Mouse (Mus musculus) frontal cortex, postnatal 14 days (tissue): ENCODE measurements around the gene Atp5c1.

Experiments
- DNase-seq, 2 experiments: peaks; one replicate each; pipeline ENCODE4 v3.0.0; 2022; ENCODE audit warnings: low spot score in 2 of 2

Gene Atp5c1

DNA sequence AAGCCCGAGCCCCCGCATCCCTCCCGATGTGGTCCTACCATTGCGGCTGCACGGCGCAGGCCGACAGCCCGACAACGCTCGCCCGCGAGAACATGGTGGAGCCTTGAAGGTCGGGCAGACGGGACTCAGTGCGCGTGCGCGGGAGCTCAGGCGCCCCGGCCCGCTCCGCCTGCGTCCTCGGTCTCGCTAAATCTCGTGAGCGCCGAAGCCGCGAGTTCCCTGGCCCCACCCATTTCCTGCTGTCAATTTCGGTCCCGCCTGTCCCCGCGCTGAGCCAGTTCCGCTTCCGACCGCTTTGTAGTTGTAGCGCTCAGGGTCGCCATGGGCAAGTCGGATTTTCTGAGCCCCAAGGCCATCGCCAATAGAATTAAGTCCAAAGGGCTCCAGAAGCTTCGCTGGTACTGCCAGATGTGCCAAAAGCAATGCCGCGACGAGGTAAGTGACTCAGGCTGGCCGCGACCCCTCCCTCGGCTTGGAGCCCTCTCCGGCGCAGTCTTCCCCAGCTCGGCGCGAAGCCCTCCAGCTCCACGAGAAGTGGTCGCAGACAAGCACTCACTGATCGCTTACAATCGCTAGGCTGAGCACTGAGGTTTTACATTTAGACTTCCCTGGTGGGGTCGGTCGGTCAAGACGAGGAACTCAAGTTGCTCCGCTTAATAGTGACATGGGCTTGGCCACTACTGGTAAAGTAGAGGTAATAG is at the start of gene Atp5c1, which contains the start of gene Kin:
Gene Atp5c1 (minus strand): TSS at position 201 of the 701 bp plus-strand sequence.
Gene Kin (plus strand): TSS at position 284 of the 701 bp plus-strand sequence.
- DNase-seq = peak; percentile 94 to 95

DNA sequence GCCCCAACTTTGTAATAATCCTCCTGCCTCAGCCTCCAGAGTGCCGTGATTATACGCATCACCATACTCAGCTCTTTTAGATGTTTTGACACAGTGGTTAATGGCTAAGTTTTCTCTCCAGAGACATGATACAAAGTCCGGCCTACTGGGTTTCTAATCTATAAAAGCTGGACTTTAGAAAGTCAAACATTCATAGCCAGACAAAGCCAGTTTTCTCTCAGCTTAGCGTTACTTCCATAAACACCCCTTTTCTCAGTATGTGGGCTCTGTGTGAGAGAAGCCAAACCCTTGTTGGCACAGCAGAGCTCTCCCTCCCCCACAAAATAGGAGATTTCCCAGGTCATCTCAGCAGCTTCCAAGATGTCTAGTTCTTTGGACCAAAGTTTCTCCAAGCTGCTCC is 48.3 kb upstream of the Atp5c1 start:
- DNase-seq = no peak

DNA sequence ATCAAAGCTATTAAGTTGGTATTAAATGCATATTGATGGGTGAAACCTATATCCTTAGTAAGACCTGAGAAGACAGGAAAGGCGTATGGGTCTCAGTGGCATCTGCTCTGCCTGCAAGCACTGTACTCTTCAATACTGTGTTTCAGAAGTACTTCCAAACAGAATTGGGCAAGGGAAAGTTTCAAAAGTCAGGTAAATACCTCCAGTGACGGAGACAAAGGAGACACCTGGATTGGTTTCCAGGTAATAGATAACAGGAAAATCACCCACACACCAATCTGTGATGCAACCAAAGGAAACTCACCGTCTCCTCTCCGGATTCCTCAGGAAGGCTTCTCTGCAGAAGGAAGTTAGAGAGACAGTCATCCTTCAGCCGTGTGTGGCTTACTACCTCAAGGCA is 47.2 kb upstream of the Atp5c1 start:
- no peak for DNase-seq

DNA sequence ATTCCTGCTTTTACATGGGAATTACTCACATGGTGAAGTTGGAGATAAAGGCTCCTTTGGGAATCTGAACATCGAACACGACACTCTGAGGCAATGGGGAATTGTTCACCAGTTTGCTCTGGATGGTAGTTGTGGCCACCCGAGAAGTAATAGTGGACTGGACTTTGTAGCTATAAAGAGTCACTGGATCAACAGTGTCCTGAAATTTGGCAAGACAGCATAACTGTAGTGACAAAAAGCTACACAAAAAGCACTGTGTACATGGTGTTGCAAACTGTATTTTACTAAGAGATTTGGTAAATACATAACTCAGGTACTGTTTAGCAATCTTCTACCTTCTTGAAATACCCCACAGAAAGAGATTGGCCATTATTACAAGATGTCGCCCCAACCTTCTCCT is 45.8 kb upstream of the Atp5c1 start:
- DNase-seq = no peak

DNA sequence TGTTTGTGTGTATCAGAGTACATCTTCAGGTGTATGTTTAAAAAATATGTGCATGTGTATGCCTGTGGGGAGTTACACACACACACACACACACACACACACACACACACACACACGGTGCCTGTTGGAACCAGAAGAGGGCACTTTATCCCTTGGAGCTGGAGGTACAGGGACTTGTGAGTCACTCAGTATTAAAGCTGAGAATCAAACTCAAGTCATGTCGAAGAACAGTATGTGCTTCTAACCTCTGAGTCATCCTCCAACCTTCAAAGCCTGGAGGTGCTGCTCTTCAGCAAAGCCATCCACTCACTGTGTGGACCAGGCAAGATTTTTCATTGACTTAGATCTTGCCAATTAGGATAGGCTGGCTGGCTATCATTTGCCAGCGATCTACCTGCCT is 41.5 kb upstream of the Atp5c1 start:
- no peak for DNase-seq

DNA sequence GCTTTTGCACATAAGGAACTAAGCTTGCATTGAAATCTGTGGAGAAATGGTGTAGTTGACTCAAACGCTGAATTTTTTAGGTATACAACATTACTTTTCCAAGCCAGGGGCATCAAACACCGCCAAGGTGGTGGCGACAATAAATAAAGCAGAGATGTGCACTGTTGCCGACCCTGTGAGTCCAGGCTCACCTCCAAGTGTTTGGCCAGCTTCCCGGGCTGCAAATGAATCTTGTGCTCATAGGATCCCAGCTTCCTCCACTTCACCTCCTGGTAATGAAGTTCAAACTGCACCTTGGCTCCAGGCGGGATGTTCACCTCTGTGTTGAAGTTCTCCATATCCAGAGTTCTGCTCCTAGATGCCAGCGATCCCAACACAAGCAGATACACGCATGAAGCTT is 39.0 kb upstream of the Atp5c1 start:
- DNase-seq = no peak

DNA sequence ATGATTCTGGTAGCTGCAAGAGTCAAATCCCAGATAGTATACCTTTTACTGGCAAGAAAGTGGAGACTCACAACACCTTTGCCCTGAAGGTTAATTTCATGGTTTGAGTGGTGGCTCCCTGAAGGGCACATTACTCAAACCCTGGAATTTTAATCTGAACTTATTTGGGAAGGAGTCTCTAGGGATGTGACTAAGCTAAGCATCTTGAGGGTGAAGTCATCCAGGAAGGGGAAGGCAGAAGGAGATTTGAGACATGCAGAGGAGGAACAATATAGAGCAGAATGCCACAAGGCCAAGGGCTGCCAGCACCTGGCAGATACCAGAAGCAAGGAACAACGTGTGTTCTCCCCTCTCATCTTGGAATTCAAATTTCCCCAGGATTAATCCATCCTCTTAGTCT is 38.4 kb upstream of the Atp5c1 start:
- DNase-seq = no peak

DNA sequence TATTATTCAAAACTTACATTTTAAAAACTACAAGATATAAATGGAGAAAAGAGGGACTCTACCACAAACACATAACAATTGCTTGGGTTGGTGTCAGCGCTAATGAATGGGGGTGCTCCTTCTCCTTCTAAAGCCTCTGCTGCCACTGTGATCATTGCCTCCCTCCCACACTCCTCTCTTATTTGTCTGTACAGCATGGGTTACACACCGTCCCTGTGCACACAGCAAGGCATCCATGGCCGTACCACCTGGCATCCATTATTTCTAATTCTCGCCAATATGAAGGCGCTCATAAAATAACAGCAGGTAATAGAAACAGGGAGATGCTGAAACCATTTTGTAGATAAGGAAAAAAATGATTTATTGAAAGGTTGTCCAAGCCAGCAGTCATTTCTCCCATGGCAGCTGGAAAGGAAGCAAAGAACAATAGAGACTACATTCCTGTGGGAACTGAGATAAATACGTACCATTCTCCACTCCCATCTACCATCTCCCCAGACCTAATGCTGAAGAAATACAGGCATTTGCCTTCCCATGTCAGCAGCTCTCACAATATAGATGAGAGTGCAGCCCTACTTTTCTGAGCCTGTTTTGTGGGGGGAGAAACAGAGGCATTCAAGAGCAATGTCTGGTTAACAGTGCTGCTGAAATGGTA is 28.4 kb upstream of the Atp5c1 start:
- no peak for DNase-seq

DNA sequence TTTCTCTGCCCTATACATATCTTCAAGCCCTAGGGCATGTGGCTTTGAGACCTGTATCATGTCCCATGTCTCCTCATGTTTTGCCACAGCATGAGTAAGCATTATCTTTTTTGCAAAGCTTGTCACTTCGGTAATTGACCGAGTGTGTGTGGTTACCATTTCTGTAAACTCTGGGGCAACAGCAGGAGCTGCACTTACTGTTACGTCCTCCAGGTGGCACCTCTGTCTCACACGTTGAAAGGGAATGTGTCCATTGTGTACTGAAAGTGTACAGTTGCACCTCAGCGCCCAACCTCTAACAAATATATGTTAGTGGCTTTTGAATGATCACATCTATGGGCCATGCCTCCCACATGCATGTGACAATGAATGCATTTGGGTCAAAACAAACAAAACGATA is 20.9 kb upstream of the Atp5c1 start:
- DNase-seq = peak in 1 of 2 experiments; percentile 42

DNA sequence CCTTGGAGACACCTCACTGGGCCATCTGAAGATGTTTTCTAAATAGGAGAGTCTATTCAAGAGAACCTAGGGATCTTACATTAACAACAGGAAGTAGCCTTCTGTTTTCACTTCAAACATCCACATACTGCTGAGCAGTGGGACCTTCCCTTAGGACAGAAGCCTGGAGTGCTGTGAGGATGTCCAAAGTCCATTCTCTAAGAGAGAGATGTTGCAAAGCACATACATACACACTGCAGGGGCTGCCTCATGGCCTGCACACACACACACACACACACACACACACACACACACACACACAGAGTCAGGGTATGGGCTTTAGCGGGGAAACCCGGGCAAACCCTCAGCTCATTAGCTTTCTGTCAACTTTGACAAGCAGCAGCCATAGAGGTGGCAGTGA is 20.2 kb upstream of the Atp5c1 start:
- DNase-seq = no peak

DNA sequence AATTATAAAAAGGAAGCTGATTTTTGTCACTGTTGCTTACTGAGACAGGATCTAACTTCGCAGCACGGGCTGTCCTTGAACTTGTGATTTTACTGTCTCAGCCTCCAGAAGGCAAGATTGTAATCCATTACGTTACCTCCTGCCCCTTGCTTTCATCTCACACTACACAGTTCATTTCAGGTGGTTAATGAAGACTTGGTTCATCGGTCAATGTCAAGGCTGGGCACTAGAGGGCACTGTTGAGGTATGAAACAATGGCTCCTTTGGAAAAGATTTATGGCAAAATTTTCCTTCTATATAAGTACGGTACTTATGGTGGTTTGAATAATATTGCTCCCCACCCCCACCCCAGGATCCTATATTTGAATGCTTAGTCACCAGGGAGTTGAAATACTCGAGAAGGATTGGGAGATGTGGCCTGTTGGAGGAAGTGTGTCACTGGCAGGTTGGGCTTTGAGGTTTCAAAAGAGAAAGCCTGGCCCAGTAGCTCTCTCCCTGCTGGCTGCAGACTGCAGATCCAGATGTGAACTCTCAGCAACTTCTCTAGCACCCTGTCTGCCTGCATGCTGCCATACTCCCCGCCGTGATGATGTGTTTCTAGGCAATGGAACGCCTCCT is 18.4 kb upstream of the Atp5c1 start:
- peak in 1 of 2 experiments; percentile 50 for DNase-seq

DNA sequence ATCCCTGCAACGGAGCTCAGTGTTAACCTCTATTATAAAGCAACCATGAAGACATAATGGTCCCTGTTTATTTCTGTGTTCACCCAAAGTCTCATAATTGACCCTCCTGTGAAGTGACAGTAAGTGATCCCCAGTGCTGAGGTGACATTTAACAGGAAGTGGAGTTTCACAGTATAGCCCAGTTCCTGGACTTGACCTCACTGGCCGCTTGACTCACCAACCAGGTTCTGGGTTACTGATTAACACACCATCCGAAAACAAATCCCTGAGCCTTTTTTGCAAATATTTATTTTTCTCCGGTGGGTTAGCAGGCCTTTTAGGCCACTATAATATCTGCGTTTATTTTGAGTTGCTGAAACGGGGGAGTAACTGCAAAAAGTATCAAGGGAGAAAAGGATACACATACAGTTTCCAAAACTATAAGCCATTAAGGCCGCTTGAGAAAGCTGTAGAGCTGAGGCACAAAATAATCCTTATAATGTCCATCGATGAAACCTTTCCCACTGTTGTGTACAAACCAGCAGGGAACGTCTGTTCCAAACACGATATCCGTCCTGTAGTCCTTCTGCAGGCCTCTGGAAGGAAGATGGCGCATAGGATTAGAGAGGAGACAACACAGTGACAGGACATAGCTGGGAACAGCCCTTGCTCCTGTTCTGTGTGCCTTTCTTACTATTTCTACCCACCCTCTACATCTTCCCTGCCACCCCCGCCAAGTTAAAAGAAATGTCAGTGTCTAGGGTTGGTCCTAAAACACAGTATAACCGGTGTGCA is 14.2 kb upstream of the Atp5c1 start:
- DNase-seq = no peak

DNA sequence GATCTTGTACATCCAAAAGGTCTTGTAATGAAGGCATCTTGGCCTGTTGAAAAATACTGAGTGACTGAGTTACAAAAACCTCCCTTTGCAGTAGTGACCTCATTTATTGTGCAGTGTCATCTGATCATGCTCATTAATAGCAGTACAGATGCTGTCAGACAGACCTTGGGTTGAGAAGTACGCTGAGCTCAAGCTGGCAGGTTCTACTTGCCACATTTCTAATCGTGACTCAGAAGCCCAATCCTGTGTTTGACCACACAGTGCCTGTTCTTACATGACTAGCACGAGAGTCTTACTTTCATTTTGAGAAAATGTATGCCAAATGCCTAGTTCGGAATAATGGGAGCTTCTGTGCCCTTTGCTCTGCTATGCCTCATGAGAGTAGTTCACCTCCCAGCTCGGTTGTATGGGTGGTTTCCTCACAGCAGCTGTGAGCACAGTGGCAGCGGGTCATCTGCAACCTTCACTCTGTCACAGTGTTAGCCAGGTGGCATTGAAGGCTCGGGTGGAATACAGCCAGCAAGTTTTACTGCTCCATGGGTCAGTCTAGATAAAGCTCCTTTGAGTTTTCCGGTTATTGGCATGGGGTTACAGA is 7.0 kb upstream of the Atp5c1 start:
- DNase-seq = no peak

DNA sequence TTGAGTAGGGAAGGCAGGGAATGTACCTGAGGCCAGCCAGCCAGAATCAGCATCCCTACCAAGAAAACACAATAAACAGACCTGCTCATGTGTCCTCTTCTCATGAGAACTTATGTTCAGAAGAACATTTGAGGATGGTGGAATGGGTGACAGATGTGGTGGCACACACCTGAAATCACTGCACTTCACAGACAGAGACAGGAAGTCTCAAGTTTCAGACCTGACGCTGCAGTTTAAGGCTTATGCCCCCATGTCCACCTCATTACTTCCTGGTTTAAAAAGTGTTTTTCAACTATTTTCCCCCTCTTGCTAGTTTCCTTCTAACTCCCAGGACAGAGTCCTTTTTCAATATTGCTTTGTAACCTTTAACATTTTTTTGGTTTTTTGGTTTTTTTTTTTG is 2.4 kb upstream of the Atp5c1 start:
- DNase-seq = no peak

DNA sequence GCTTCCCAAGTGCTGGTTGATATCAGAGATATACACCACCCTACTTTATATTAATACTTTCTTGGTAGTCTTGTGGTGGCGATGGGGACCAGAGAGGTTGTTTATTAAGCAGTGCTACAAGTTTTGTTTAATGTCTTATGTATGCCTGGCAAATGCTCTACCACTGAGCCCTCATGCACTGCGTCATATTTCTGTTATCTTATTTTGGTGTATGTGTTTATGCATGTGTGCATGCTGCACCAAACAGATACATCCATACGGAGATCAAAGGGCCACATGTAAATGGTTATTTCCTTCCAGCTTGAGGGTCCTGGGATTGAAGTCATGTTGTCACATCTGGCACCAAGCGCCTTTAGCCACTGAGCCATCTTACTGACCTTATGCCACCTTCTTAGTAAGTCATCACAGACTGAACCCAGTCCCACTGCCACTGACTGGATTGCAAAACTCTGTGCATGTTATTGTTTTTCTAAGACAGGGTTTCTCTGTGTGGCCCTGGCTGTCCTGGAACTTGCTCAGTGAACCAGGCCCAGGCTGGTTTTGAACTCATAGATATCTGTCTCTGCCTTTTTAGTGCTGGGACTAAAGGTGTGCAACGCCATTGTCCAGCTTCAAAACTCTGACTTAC is 1.3 kb upstream of the Atp5c1 start:
- no peak for DNase-seq

DNA sequence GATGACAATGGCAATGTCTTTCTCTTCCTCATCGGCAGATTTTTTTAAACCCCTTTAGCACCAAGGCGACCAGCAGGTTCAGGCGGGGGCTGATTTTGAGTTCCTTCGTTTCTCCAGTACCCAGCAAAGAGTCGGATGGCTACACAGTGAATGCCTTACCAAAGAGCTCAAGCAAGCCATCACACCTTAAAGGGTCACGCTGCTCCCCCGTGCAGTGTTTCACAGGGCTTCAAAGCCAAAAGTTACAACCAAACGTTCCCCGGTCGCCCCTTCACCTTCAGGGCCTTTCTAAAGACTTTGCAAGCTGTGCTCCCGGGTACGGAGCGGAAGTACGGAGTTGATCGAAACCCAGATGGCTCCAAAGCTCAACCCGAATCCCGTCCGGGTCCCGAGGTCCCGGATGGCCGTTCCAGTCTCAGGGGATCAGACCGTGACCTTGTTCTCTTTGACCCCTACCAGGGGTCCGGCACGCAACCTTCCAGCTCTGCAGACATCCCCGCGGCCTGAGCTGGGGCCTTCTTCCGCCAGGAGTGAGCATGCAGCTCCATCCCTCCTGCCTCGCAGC is 483 bp downstream of the Atp5c1 start:
- DNase-seq = no peak

DNA sequence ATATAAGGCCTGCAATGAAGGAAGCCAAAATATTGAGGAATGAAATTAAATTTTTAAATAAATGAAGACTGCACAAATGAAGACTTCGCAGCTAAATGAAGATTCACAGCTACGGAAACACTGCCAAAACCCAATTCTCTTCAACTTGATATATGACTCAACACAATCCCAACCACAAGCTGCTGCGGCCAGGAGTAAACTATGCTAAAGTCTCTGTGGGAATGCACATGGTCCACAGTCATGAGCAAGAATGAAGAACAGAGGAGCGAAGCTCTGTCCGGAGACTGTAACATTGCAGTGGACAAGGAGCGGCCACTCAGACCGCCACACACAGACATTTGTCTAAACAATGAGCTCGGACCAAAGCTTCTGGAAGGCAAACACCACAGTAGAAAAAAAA is 3.6 kb downstream of the Atp5c1 start:
- no peak for DNase-seq

DNA sequence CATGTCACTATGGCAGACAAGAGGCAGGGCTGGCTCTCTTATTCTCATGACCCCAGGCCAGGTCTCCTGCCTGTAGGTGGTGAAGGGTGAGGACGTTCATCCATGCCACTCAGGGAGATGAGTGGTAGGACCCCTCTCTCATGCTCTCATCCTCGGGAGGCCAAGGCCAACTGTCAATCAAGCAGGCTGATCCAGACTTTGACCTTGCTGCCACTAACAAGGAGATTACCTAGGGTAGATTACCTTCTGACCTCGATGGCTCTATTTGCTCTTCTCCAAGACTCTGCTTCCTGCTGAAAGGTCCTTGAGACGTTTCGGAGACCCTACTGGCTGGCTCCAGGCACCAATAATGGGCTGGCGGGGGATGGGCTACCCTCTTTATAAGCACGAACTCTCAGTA is 5.8 kb downstream of the Atp5c1 start:
- no peak for DNase-seq

DNA sequence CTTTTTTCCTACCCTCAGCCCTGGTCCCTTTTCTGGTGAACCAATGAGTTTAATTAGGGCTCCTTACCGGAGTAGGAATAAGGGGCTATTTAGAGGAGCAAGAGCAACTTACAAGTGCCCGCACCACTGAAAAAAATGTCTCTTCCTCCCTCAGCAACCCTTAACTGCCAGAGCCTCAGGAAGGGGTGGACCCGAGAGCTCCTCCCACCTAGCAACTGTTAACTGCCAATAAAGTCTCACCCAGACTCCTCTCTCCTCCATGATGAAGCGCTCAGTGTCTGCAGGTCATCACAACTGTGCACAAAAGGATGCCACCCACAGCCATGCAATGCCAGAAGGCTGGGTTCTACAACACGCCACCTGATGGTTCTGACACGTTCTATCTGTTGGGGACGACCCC is 8.6 kb downstream of the Atp5c1 start:
- DNase-seq = no peak

DNA sequence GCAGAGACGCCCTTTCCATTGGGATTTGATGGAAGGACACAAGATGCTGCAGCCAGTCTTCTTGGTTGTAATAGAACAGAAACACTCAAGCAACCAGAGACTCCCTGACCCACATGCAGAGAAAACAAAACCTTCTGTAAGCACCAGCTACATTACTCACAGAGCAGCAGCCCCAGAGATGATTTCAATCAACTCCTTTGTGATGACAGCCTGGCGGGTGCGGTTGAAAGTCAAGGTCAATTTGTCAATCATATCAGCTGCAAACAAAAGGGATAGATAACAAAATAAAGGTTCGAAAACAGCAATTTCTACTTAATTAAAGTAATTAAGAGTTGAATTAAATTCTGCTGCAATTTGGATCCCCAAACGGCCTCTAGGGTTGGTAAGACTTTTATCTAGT is 21.5 kb downstream of the Atp5c1 start:
- DNase-seq = no peak

DNA sequence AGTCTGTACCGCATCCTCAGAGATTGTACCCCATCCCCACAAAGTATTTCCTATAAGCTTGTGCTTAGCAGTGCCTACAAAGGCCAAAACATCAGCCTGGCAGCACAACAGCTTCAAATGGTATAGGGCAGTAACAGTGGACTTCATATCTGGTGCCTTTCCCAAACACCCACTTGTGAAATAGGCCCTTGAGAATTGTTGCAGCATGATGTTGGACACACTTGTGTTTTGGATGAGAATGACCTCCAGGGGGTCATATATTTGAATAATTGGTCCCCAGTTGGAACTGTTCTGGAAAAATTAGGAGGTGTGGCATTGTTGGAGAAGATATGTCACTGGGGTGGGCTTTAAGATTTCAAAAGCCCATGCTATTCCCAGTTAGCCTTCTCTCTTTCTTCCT is 28.3 kb downstream of the Atp5c1 start:
- DNase-seq = no peak
